Comparison of ENCODE assay signal across 11 mouse cellular contexts in the genomic region with DNA sequence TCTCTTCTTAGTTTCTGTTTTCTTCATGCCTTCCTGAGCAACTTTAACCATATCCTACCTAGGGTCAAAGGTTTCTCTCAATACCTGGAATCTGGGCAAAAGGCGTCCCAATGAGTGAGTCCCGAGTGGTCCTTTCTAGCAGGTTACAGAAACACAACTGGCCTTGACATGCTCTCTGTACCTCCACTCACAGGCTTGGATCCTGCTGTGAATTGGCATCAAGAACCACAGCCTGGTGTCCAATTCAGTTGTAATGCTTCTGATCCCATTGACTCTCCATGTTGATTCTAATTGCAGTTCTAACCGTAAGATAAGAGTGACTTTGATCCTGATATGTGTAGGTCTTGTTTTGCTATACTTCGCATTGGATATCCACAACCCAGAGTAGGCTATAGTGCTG.
"Had no signal": no experiment of that assay in that cellular context is flagged by ENCODE, and none has a peak within 500 bp of the region (broad histone marks: within the 10 kb centered on the region; RNA-seq: fewer than 3 reads in every experiment).

No protein-coding gene starts in this region.

- DNase-seq: liver; liver, embryonic 13.5 days; liver, postnatal 0 days; lung, adult 18-20 months; lung, adult 2 months; lung, embryonic 14.5 days; lung, postnatal 10 days; lung, postnatal 14 days; lung, postnatal 36 days; lung, postnatal 4 days; midbrain, embryonic 14.5 days had no signal
